Mouse (Mus musculus) G1E (cell line): Measurements from ENCODE around the gene Psmd13.

Experiments
- CTCF ChIP-seq: IDR thresholded peaks from 2 replicates; pipeline ENCODE4 v1.5.1; 2012; ENCODE audit warnings: low read depth, low read length, inconsistent platforms, mixed read lengths
- POLR2AphosphoS5 ChIP-seq: IDR thresholded peaks from 2 replicates; pipeline ENCODE4 v1.6.1; 2012; ENCODE audit warnings: low read depth, low read length, inconsistent platforms; ENCODE audit not compliant: insufficient replicate concordance

DNA sequence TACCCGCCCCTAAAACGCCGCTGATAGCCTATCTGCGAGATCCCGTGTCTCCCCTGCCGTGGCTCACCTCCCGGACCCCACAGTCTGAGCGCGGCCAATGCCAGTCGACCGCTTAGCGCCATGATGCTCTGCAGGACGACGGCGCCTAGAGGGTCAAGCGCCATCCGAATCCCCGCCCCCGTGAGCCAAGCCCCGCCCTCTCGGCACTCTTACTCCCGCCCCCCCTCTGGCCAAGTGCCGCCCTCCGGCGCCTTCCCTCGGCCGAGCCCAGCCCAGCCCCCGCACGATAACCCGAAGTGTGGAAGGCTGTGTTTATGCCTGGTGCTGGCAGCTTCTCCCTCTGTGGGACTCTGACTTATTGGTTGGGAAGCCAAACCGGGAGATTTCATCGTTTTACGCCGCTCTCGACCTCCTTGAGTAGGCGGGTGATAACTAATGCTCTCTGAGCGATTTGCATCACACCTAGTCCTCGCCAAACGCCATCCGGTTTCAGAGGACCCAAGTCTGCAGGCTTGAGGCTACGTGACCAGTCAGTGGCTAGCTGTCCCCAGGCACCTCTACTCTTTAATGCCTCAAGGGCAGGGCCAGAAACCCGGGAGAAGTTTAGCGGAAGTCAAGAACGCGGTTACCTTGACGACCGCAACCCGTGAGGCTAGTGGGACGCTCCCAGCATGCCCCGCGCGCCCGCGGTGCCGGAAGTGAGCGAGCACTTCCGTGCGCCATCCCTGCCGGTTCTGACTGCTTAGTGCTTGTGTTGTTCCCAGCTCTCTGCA is at the start of gene Psmd13, which contains the start of gene Sirt3:
- no peak for TF ChIP-seq CTCF
- TF ChIP-seq POLR2AphosphoS5 = no peak
